Mouse (Mus musculus): ENCODE results near the gene Dcaf15. TPM values are rescaled to one million over a fixed set of nuclear protein-coding genes. Genes with fewer than 3 reads are reported as not detected.

Dcaf15 gene
- polyA plus RNA-seq, 1 experiment = 26.6 TPM

GRCm38 (mm10) chr8:84066291-84066930, 38.2 kb downstream of the Dcaf15 start, which contains the start of gene Rfx1:
Rfx1 (plus strand) TSS chr8:84066834.
- DNase-seq (ENCODE audit: low spot score) = peak; percentile 96

- no peak for DNase-seq (ENCODE audit: low spot score)
These were observed 39.0 kb downstream of the Dcaf15 start for GRCm38 (mm10) chr8:84065457-84066072.

DNA sequence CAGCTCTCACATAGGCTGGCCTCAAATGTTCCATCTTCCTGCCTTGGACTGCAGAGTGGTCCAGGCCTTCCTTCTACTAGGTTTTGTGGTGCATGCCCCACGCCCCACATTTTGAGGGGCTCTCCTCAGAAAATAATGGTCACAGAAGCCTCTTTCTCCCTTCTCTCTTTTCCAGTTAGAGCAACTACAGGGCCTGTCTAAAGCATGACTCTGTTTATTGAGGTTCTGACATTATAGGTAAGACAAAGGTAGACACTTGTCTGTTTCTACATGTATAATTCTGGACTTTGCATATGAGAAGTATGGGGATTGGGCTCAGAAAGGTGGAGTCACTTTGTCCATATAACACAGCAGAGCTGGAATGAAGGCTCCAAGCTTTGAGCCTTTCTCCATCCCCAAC, 39.5 kb downstream of the Dcaf15 start, which contains the start of gene Gm10643:
Gene Gm10643 (minus strand): TSS at position 101 of the 400 bp plus-strand sequence.
- no peak for DNase-seq (ENCODE audit: low spot score)

DNA sequence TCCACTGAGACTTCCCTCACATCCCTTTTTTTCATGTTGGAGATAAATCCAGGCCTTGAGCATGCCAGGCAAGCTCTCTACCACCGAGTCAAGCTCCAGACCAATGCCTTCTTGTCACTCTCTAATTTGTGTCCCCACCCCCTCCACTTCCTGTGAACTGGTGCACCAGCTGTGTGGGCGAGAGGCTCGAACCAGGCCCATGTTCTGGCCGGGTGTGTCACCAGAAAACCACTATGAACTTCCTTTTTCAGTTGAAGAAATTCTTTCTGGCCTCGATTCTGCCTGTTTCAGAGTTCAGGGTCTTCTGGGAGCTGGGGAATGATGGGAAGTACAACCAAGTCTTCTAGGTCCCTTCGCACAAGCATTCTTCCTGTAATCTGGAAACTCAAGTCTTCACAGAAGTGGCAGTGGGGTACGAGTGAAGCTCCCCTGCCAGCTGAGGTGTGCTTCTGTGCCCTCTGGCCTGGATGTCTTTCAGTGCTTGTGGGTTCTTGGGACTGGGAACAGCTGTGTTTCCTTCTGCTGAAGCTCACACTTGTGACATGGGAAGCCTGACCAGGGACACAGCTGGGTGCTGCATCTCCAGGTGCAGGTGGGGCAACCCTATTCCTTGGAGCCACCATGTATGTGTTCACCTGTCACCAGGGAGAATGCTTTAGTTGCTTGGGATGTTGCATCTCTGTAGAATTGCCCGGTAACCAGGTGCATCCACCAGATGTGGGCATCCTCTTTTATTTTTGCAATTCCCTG, 40.5 kb downstream of the Dcaf15 start:
- DNase-seq (ENCODE audit: low spot score) = no peak

- no peak for DNase-seq (ENCODE audit: low spot score)
These were observed 44.3 kb downstream of the Dcaf15 start for GRCm38 (mm10) chr8:84060245-84060644.

GRCm38 (mm10) chr8:84059226-84059625, 45.3 kb downstream of the Dcaf15 start:
- DNase-seq (ENCODE audit: low spot score) = no peak

DNA sequence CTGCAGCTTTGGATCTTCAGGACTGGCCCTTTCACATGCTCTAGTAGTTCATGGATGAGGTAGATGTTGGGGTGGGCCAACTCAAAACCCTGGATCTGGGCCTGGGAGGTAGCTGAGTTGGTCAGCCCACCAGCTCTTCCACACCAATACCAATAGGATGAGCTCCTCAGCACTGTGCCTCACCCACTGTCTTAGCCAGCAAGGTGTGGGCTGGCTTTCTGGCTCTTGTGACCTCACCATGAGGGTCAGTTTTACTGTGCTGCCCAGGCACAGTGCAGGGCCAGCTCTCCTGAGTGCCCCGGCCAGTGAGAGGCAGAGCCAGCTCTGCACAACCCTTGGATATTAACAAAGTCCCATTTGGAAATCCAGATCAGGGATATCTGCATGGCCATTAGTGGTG, 46.7 kb downstream of the Dcaf15 start:
- DNase-seq (ENCODE audit: low spot score) = no peak

DNA sequence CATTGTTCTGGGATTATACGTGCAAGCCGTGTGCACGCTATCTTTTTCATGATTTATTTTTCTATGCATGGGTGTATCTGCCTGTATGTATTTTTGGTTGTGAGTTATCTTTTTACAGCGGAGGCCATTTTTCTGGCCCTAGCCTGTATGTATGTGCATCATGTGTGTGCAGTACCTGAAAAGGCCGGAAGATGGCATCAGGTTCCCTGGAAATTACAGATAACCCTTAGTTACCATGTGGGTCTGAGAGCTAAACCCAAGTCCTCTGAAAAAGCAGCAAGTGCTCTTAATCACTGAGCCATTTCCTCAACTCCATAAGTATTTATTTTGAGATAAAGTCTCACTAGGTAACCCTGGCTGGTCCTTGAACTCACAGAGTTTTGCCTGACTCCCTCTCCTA, 51.3 kb downstream of the Dcaf15 start:
- DNase-seq (ENCODE audit: low spot score) = no peak

- no peak for DNase-seq (ENCODE audit: low spot score)
These were observed 51.8 kb downstream of the Dcaf15 start for GRCm38 (mm10) chr8:84052746-84053145.

- no peak for DNase-seq (ENCODE audit: low spot score)
These were observed 56.4 kb downstream of the Dcaf15 start for GRCm38 (mm10) chr8:84048171-84048570.

Other genes with a start within 250 kb of the Dcaf15 start
- gene Adgrl1, start 204.7 kb downstream of the Dcaf15 start, polyA plus RNA-seq (2012; rRNA removed) = 39.4 and 48.3 TPM in 2 replicates
- 0.69 and 0.96 TPM in 2 replicates for gene Gm10644, start 149.6 kb downstream of the Dcaf15 start, polyA plus RNA-seq (2012; rRNA removed)
- 2.3 and 3.1 TPM in 2 replicates for gene Asf1b, start 149.3 kb downstream of the Dcaf15 start, polyA plus RNA-seq (2012; rRNA removed)
- 74.4 and 81.2 TPM in 2 replicates for gene Prkaca, start 131.8 kb downstream of the Dcaf15 start, polyA plus RNA-seq (2012; rRNA removed)
- gene Samd1, start 107.1 kb downstream of the Dcaf15 start, polyA plus RNA-seq (2012; rRNA removed) = 34.5 and 36.0 TPM in 2 replicates
- gene 1700067K01Rik, start 103.3 kb downstream of the Dcaf15 start, polyA plus RNA-seq (2012; rRNA removed) = 0.18 and 0.19 TPM in 2 replicates
- 0.14 and 0.15 TPM in 2 replicates for gene 2210011C24Rik, start 92.6 kb downstream of the Dcaf15 start, polyA plus RNA-seq (2012; rRNA removed)
- 0.21 and 0.24 TPM in 2 replicates for gene Palm3, start 83.3 kb downstream of the Dcaf15 start, polyA plus RNA-seq (2012; rRNA removed)
- 2.0 and 2.1 TPM in 2 replicates for gene Il27ra, start 62.2 kb downstream of the Dcaf15 start, polyA plus RNA-seq (2012; rRNA removed)
- gene Rln3, start 59.8 kb downstream of the Dcaf15 start, polyA plus RNA-seq (2012; rRNA removed) = 0.21 and 0.30 TPM in 2 replicates
- gene Gm10643, start 39.6 kb downstream of the Dcaf15 start, polyA plus RNA-seq (2012; rRNA removed) = 2.0 and 2.3 TPM in 2 replicates
- gene Rfx1, start 37.9 kb downstream of the Dcaf15 start, polyA plus RNA-seq (2012; rRNA removed) = 8.0 and 11.0 TPM in 2 replicates
- gene Podnl1, start 21.2 kb upstream of the Dcaf15 start, polyA plus RNA-seq (2012; rRNA removed) = 0.66 and 1.1 TPM in 2 replicates
- 18.5 and 22.3 TPM in 2 replicates for gene Cc2d1a, start 43.2 kb upstream of the Dcaf15 start, polyA plus RNA-seq (2012; rRNA removed)
- gene 4930432K21Rik, start 43.3 kb upstream of the Dcaf15 start, polyA plus RNA-seq (2012; rRNA removed) = 0.62 and 0.74 TPM in 2 replicates
- gene Nanos3, start 80.4 kb upstream of the Dcaf15 start, polyA plus RNA-seq (2012; rRNA removed) = 0.13 TPM in 1 of 2 replicates, not detected in the other
- 8.6 and 9.2 TPM in 2 replicates for gene Zswim4, start 132.3 kb upstream of the Dcaf15 start, polyA plus RNA-seq (2012; rRNA removed)
- gene D8Ertd738e, start 145.0 kb upstream of the Dcaf15 start, polyA plus RNA-seq (2012; rRNA removed) = 183 and 196 TPM in 2 replicates
- gene Mri1, start 152.6 kb upstream of the Dcaf15 start, polyA plus RNA-seq (2012; rRNA removed) = 41.1 and 47.3 TPM in 2 replicates
- 33.1 and 35.3 TPM in 2 replicates for gene Ccdc130, start 165.6 kb upstream of the Dcaf15 start, polyA plus RNA-seq (2012; rRNA removed)